Mouse (Mus musculus) layer of hippocampus, postnatal 36 days (tissue): Measurements from ENCODE around the gene Gm7861. TPM values are rescaled to one million over a fixed set of nuclear protein-coding genes. Genes with fewer than 3 reads are reported as not detected.
"Not testable (repeated sequence)": the region's sequence is repeated elsewhere in the genome, so short reads cannot be mapped to it uniquely, and the experiment has no call there.

Experiments
- DNase-seq, 2 experiments: peaks; one replicate each; pipeline ENCODE4 v3.0.0; 2022
- total RNA-seq, 2 experiments: library from RNA; stranded (reverse); gene quantifications; 2 replicates each; pipeline ENCODE4 v1.2.3; 2021

Gm7861 gene
- total RNA-seq, result not detected

- not testable (repeated sequence) for DNase-seq
These were observed at the start of gene Gm7861 for GRCm38 (mm10) chr8:21594408-21594807. Gene Gm7861, minus strand, starts transcription at chr8:21594508.

DNA sequence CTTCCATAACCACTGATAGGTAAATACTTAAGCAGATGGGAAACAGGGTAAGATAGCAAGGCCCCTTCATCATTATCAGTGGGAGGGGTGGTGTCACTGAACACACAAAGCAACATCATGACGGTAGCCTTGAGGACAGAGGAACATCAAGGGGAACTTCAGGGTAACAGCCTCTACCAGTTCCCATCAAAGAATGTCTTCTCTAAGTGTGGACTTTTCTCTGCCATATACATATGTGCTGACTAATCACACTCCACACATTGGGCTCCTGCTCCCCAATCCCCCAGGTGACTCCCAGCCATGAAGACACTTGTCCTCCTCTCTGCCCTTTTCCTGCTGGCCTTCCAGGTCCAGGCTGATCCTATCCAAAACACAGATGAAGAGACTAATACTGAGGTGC, 23.6 kb upstream of the Gm7861 start, which contains the start of gene Defa26:
Gene Defa26 (plus strand): TSS at position 301 of the 400 bp plus-strand sequence.
- not testable (repeated sequence) for DNase-seq

DNA sequence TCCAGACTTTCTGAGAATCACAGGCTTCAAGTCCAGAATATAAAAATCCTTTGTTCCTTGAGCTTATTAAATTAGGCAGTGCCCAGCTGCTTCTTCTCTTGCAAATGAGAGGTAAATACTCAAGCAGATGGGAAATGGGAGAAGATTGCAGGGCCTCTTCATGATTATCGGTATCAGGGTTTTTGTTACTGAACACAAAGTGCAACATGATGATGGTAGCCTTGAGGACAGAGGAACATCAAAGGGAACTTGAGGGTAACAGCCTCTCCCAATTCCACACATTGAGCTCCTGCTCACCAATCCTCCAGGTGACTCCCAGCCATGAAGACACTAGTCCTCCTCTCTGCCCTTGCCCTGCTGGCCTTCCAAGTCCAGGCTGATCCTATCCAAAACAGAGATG, 11.6 kb downstream of the Gm7861 start, which contains the start of gene Defa28:
Gene Defa28 (plus strand): TSS at position 301 of the 400 bp plus-strand sequence.
- not testable (repeated sequence) for DNase-seq

GRCm38 (mm10) chr8:21565086-21565485, 29.2 kb downstream of the Gm7861 start, which contains the start of gene Defa37:
Gene Defa37, plus strand, starts transcription at chr8:21565386.
- DNase-seq, result not testable (repeated sequence)

Other genes with a start within 250 kb of the Gm7861 start
- gene Defa2, start 216.0 kb downstream of the Gm7861 start, total RNA-seq, result not detected
- gene Defa33, start 202.7 kb downstream of the Gm7861 start, total RNA-seq, result not detected
- not detected for gene Defa36, start 167.1 kb downstream of the Gm7861 start, total RNA-seq
- gene Gm7849, start 137.9 kb downstream of the Gm7861 start, total RNA-seq, result not detected
- gene Defa20, start 85.2 kb downstream of the Gm7861 start, total RNA-seq, result not detected
- not detected for gene Defa32, start 65.5 kb downstream of the Gm7861 start, total RNA-seq
- not detected for gene Defa37, start 29.1 kb downstream of the Gm7861 start, total RNA-seq
- not detected for gene Defa28, start 11.5 kb downstream of the Gm7861 start, total RNA-seq
- not detected for gene Defa26, start 23.7 kb upstream of the Gm7861 start, total RNA-seq
- not detected for gene Defa17, start 61.3 kb upstream of the Gm7861 start, total RNA-seq
- gene Defa34, start 71.3 kb upstream of the Gm7861 start, total RNA-seq, result not detected
- not detected for gene AY761184, start 109.1 kb upstream of the Gm7861 start, total RNA-seq
- not detected for gene Defa24, start 140.0 kb upstream of the Gm7861 start, total RNA-seq
- gene Defb50, start 229.0 kb upstream of the Gm7861 start, total RNA-seq, result not detected
- not detected for gene Defb2, start 245.4 kb upstream of the Gm7861 start, total RNA-seq